Comparison of ENCODE assay signal across 12 mouse cellular contexts in genomic region chr11:83882552-83882951, GRCm38 (mm10). TPM values are rescaled to one million over a fixed set of nuclear protein-coding genes. Genes with fewer than 3 reads are reported as not detected.
DNase-seq lines count a peak whose midpoint lies in the region; ATAC-seq and TF ChIP-seq lines count a peak whose summit lies in the region.
"Had no signal": no experiment of that assay in that cellular context is flagged by ENCODE, and none has a peak within 500 bp of the region (broad histone marks: within the 10 kb centered on the region; RNA-seq: fewer than 3 reads in every experiment).

No protein-coding gene starts in this region.

- H3K4me1 ChIP-seq in heart, embryonic 12.5 days (replicated peaks): peaks cover 15% of the 10 kb centered on the region
- H3K4me1 ChIP-seq in heart, adult 2 months (ENCODE audit: control insufficient read depth, insufficient read depth, low read length): 0 out of 2 replicates have a peak, but pooled peaks cover 1% of the 10 kb centered on the region
- peaks cover 12% of the 10 kb centered on the region; the same call in 1 of the 2 replicates for H3K4me1 ChIP-seq in intestine, postnatal 0 days (replicated peaks; ENCODE audit: control insufficient read depth, insufficient read depth, low read length)
- no peaks in the 10 kb centered on the region; the same call in 1 of the 2 replicates for H3K4me1 ChIP-seq in stomach, postnatal 0 days (replicated peaks; ENCODE audit: control insufficient read depth, insufficient read depth)
- H3K4me1 ChIP-seq: embryonic facial prominence, embryonic 12.5 days had no signal

- WGBS in heart, embryonic 12.5 days: 26% methylated on average over 6 of the region's 6 CpGs
- 21% methylated on average over 6 of the region's 6 CpGs for WGBS in heart, adult 2 months
- 13% methylated on average over 6 of the region's 6 CpGs for WGBS in intestine, postnatal 0 days
- 24% methylated on average over 6 of the region's 6 CpGs for WGBS in stomach, postnatal 0 days

- H3K27ac ChIP-seq in heart, embryonic 12.5 days (ENCODE audit: poor library complexity, severe bottlenecking): no peak overlapping the region
- no peak overlapping the region for H3K27ac ChIP-seq in heart, adult 2 months
- no peak overlapping the region for H3K27ac ChIP-seq in intestine, postnatal 0 days (ENCODE audit: low read depth, low read length)
- 0 out of 2 replicates have a peak overlapping the region, but pooled peaks have one; percentile 13 for H3K27ac ChIP-seq in stomach, postnatal 0 days (replicated peaks)
- H3K27ac ChIP-seq: embryonic facial prominence, embryonic 12.5 days had no signal

- no peaks in the 10 kb centered on the region for H3K27me3 ChIP-seq in heart, embryonic 12.5 days (replicated peaks)
- no peaks in the 10 kb centered on the region for H3K27me3 ChIP-seq in heart, adult 2 months (ENCODE audit: control insufficient read depth, insufficient read depth, low read length)
- no peaks in the 10 kb centered on the region for H3K27me3 ChIP-seq in intestine, postnatal 0 days (replicated peaks; ENCODE audit: control insufficient read depth, insufficient read depth, low read length)
- no peaks in the 10 kb centered on the region for H3K27me3 ChIP-seq in stomach, postnatal 0 days (ENCODE audit: control insufficient read depth, insufficient read depth, low read length)
- H3K27me3 ChIP-seq: embryonic facial prominence, embryonic 12.5 days; liver, embryonic 13.5 days had no signal

- DNase-seq in heart, adult 2 months: no peak
- peak; percentile 23 to 38 for DNase-seq in right cerebral cortex, postnatal 10 days (ENCODE audit: low spot score in 2 of 2)
- no peak for DNase-seq in right cerebral cortex, adult 18-20 months
- peak; percentile 74 for DNase-seq in stomach, postnatal 0 days (ENCODE audit: low spot score)
- no peak for DNase-seq in cerebellum, postnatal 36 days
- DNase-seq in gastrocnemius, postnatal 4 days (ENCODE audit: low spot score in 2 of 2): no peak
- DNase-seq: liver, embryonic 13.5 days; right cerebral cortex, postnatal 25 days had no signal

- no peaks in the 10 kb centered on the region for H3K79me2 ChIP-seq in heart, adult 2 months (replicated peaks; ENCODE audit: control insufficient read depth, insufficient read depth, low read length)

- H3K9me3 ChIP-seq in heart, embryonic 12.5 days (replicated peaks): no peaks in the 10 kb centered on the region
- H3K9me3 ChIP-seq in intestine, postnatal 0 days (ENCODE audit: control insufficient read depth): no peaks in the 10 kb centered on the region
- no peaks in the 10 kb centered on the region for H3K9me3 ChIP-seq in stomach, postnatal 0 days (ENCODE audit: control insufficient read depth, low read length)
- H3K9me3 ChIP-seq: embryonic facial prominence, embryonic 12.5 days; liver, embryonic 13.5 days had no signal

- TF ChIP-seq CTCF in heart, adult 2 months (IDR thresholded peaks at IDR 0.05): no peak
- TF ChIP-seq CTCF in intestine, postnatal 0 days (IDR thresholded peaks at IDR 0.05; ENCODE audit: low read depth): no peak
- TF ChIP-seq CTCF in stomach, postnatal 0 days (IDR thresholded peaks at IDR 0.05; ENCODE audit: low read depth): no peak

- no peaks in the 10 kb centered on the region for H3K36me3 ChIP-seq in heart, embryonic 12.5 days
- no peaks in the 10 kb centered on the region for H3K36me3 ChIP-seq in heart, adult 2 months (ENCODE audit: control insufficient read depth, insufficient read depth, low read length)
- no peaks in the 10 kb centered on the region for H3K36me3 ChIP-seq in intestine, postnatal 0 days (ENCODE audit: control insufficient read depth, insufficient read depth)
- H3K36me3 ChIP-seq in stomach, postnatal 0 days (ENCODE audit: control insufficient read depth, insufficient read depth, low read length): no peaks in the 10 kb centered on the region
- H3K36me3 ChIP-seq: embryonic facial prominence, embryonic 12.5 days; liver, embryonic 13.5 days had no signal

- no peak overlapping the region for H3K4me3 ChIP-seq in heart, embryonic 12.5 days
- H3K4me3 ChIP-seq in heart, adult 2 months: no peak overlapping the region
- H3K4me3 ChIP-seq in intestine, postnatal 0 days (ENCODE audit: low read depth, low read length): no peak overlapping the region
- H3K4me3 ChIP-seq in stomach, postnatal 0 days (ENCODE audit: low read depth, low read length): no peak overlapping the region
- H3K4me3 ChIP-seq: embryonic facial prominence, embryonic 12.5 days; liver, embryonic 13.5 days had no signal

- no peak overlapping the region for H3K9ac ChIP-seq in heart, embryonic 12.5 days
- H3K9ac ChIP-seq in heart, adult 2 months (ENCODE audit: low read depth, low read length): no peak overlapping the region
- no peak overlapping the region for H3K9ac ChIP-seq in intestine, postnatal 0 days (ENCODE audit: low read depth, low read length)
- H3K9ac ChIP-seq in stomach, postnatal 0 days (ENCODE audit: low read length): no peak overlapping the region
- H3K9ac ChIP-seq: embryonic facial prominence, embryonic 12.5 days; liver, embryonic 13.5 days had no signal

- ATAC-seq in heart, embryonic 12.5 days (ENCODE audit: insufficient number of reproducible peaks, low FRiP score): 0 out of 2 replicates have a peak, but pooled peaks have one; percentile 45
- ATAC-seq in intestine, postnatal 0 days: peak; percentile 85
- ATAC-seq in stomach, postnatal 0 days (ENCODE audit: low FRiP score, low TSS enrichment): peak; percentile 71

- TF ChIP-seq POLR2A in heart, adult 2 months (IDR thresholded peaks at IDR 0.05; ENCODE audit: insufficient read depth, low read depth, low read length): no peak

- TF ChIP-seq EP300 in heart, adult 2 months (IDR thresholded peaks at IDR 0.05; ENCODE audit: insufficient read depth, low read depth, low read length): no peak
- TF ChIP-seq EP300 in stomach, postnatal 0 days (optimal IDR thresholded peaks at IDR 0.05): no peak

- intact Hi-C loops in heart, adult 2 months (cut with DNase I): no loop called here

- no peak overlapping the region for H3K4me2 ChIP-seq in heart, embryonic 12.5 days
- peak overlapping the region; percentile 3; the same call in 1 of the 2 replicates for H3K4me2 ChIP-seq in intestine, postnatal 0 days (replicated peaks; ENCODE audit: low read depth)
- H3K4me2 ChIP-seq in stomach, postnatal 0 days (replicated peaks; ENCODE audit: low read depth): no peak overlapping the region
- H3K4me2 ChIP-seq: embryonic facial prominence, embryonic 12.5 days; liver, embryonic 13.5 days had no signal

RNA-seq across cellular contexts. Expression of gene Hnf1b, which starts 32.7 kb away (rescaled TPM):
- polyA plus RNA-seq in heart, embryonic 12.5 days (2016; fragmentation: Nextera tagmentation; extraction: Ambion mirVana): 0.09 and 0.24 TPM in 2 replicates
- total RNA-seq in heart, adult 2 months (2021): not detected
- 0.33 TPM in 1 of 2 replicates, not detected in the other for polyA plus RNA-seq in heart, adult 2 months (2012; rRNA removed)
- polyA plus RNA-seq in intestine, postnatal 0 days (2015; fragmentation: Nextera tagmentation; extraction: Ambion mirVana): 12.0 and 13.2 TPM in 2 replicates
- polyA plus RNA-seq in stomach, postnatal 0 days (2015; fragmentation: Nextera tagmentation; extraction: Ambion mirVana): 4.8 and 5.0 TPM in 2 replicates
- total RNA-seq in gastrocnemius, postnatal 4 days (2021): under 1 TPM in 1 of 2 experiments, not detected in 1; 0.26 TPM
- total RNA-seq: granulocyte monocyte progenitor cell, adult 5-6 weeks had no signal
- polyA plus RNA-seq: embryonic facial prominence, embryonic 12.5 days had no signal

RNA-seq across cellular contexts. Expression of gene Ddx52, which starts 59.3 kb away (rescaled TPM):
- 24.1 and 25.1 TPM in 2 replicates for polyA plus RNA-seq in heart, embryonic 12.5 days (2016; fragmentation: Nextera tagmentation; extraction: Ambion mirVana)
- 1 to 10 TPM; 8.9 to 9.9 TPM for total RNA-seq in heart, adult 2 months (2021)
- 3.3 and 6.2 TPM in 2 replicates for polyA plus RNA-seq in heart, adult 2 months (2012; rRNA removed)
- polyA plus RNA-seq in intestine, postnatal 0 days (2015; fragmentation: Nextera tagmentation; extraction: Ambion mirVana): 14.1 and 16.9 TPM in 2 replicates
- polyA plus RNA-seq in stomach, postnatal 0 days (2015; fragmentation: Nextera tagmentation; extraction: Ambion mirVana): 15.1 and 15.3 TPM in 2 replicates
- 10 to 100 TPM; 13.3 to 15.3 TPM for total RNA-seq in gastrocnemius, postnatal 4 days (2021)

Comparison
In these comparisons a context has a peak if more than half of its experiments do, and no peak if none do; other contexts are left out.
1. DNase-seq: peak in right cerebral cortex, postnatal 10 days (2 of 2) and stomach, postnatal 0 days (single experiment); none in heart, adult 2 months (0 of 2), right cerebral cortex, adult 18-20 months (single experiment), cerebellum, postnatal 36 days (0 of 2) and gastrocnemius, postnatal 4 days (0 of 2).
2. Peak in every context shown above with its lines, with median percentiles within 50 percentile points of each other: ATAC-seq.